Mouse (Mus musculus): ENCODE measurements at regions not wholly inside any gene's neighbourhood (a gene's known extent, or its start where the extent isn't known, plus 50 kb on each side); places are given as distances from the start of the nearest gene placed in this dataset.
"Not testable (repeated sequence)": the region's sequence is repeated elsewhere in the genome, so short reads cannot be mapped to it uniquely, and the experiment has no call there.

- not testable (repeated sequence) for H3K36me3 ChIP-seq; H3K4me3 ChIP-seq; H3K4me1 ChIP-seq (replicated peaks); H3K9ac ChIP-seq; H3K27ac ChIP-seq (replicated peaks); H3K27me3 ChIP-seq; ATAC-seq (ENCODE audit: low FRiP score, low read depth); H3K9me3 ChIP-seq; H3K4me2 ChIP-seq
- 52% methylated on average over 2 of the region's 2 CpGs for WGBS
Measured at GRCm38 (mm10) chr8:126811358-126811757, 134.3 kb downstream of the Tomm20 start.

- ATAC-seq (ENCODE audit: low FRiP score, low read depth), result no peak
- WGBS, result 96% methylated on average over 5 of the region's 5 CpGs
- Histone ChIP-seq H3K9ac (no peak overlapping the region), H3K36me3 (no peaks in the 10 kb centered on the region), H3K27me3 (no peaks in the 10 kb centered on the region), H3K9me3 (no peaks in the 10 kb centered on the region), H3K27ac (replicated peaks) (no peak overlapping the region), H3K4me2 (no peak overlapping the region), H3K4me1 (replicated peaks) (peaks cover 2% of the 10 kb centered on the region; the same call in 1 of the 2 replicates), H3K4me3 (no peak overlapping the region)
Measured at GRCm38 (mm10) chr8:126810516-126810915, 135.1 kb downstream of the Tomm20 start.

DNA sequence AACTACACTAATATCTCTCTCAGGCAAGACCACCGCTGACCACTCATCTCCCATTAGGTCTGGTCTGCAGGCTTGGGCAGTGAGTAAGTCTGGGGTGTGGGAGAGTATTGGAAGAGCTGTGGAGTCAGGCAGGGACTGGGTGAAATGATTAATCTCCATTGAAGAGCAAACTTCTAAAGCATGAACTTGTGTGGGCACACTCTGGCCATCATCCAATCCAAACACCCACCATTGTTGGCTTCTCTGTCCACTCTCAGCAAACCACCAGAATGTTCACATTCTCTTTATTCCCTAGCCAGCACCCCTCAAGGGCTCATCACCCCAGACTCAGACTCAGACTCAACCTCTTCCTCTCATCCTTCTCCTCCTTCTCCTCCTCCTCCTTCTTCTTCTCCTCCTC, 136.3 kb downstream of the Tomm20 start:
- 97% methylated on average over 1 of the region's 1 CpGs for WGBS
- ATAC-seq (ENCODE audit: low FRiP score, low read depth), result no peak
- no peak overlapping the region for H3K4me2 ChIP-seq
- H3K27ac ChIP-seq (replicated peaks), result no peak overlapping the region
- H3K27me3 ChIP-seq, result no peaks in the 10 kb centered on the region
- peaks cover 3% of the 10 kb centered on the region; the same call in 1 of the 2 replicates for H3K4me1 ChIP-seq (replicated peaks)
- no peaks in the 10 kb centered on the region for H3K9me3 ChIP-seq
- H3K4me3 ChIP-seq, result no peak overlapping the region
- H3K9ac ChIP-seq, result no peak overlapping the region
- H3K36me3 ChIP-seq, result no peaks in the 10 kb centered on the region

GRCm38 (mm10) chr8:126808496-126808895, 137.1 kb downstream of the Tomm20 start:
- Histone ChIP-seq H3K9ac (no peak overlapping the region), H3K4me2 (no peak overlapping the region), H3K4me3 (no peak overlapping the region), H3K27me3 (no peaks in the 10 kb centered on the region), H3K4me1 (replicated peaks) (peaks cover 3% of the 10 kb centered on the region; the same call in 1 of the 2 replicates), H3K27ac (replicated peaks) (no peak overlapping the region), H3K36me3 (no peaks in the 10 kb centered on the region), H3K9me3 (no peaks in the 10 kb centered on the region)
- ATAC-seq (ENCODE audit: low FRiP score, low read depth), result no peak
- 94% methylated on average over 4 of the region's 4 CpGs for WGBS

- no peak overlapping the region for H3K4me3 ChIP-seq
- H3K36me3 ChIP-seq, result no peaks in the 10 kb centered on the region
- no peak for ATAC-seq (ENCODE audit: low FRiP score, low read depth)
- H3K9me3 ChIP-seq, result no peaks in the 10 kb centered on the region
- H3K4me2 ChIP-seq, result no peak overlapping the region
- no peaks in the 10 kb centered on the region for H3K27me3 ChIP-seq
- H3K27ac ChIP-seq (replicated peaks), result no peak overlapping the region
- peaks cover 3% of the 10 kb centered on the region; the same call in 1 of the 2 replicates for H3K4me1 ChIP-seq (replicated peaks)
- 81% methylated on average over 8 of the region's 8 CpGs for WGBS
- no peak overlapping the region for H3K9ac ChIP-seq
Measured at GRCm38 (mm10) chr8:126807171-126807768, 138.4 kb downstream of the Tomm20 start.

GRCm38 (mm10) chr8:126806591-126806990, 139.1 kb downstream of the Tomm20 start:
- 97% methylated on average over 2 of the region's 2 CpGs for WGBS
- Histone ChIP-seq H3K4me1 (replicated peaks) (peaks cover 3% of the 10 kb centered on the region; the same call in 1 of the 2 replicates), H3K27ac (replicated peaks) (peak overlapping the region; percentile 45; the same call in 1 of the 2 replicates), H3K4me2 (no peak overlapping the region), H3K27me3 (no peaks in the 10 kb centered on the region), H3K9ac (no peak overlapping the region), H3K36me3 (no peaks in the 10 kb centered on the region), H3K4me3 (no peak overlapping the region), H3K9me3 (no peaks in the 10 kb centered on the region)
- no peak for ATAC-seq (ENCODE audit: low FRiP score, low read depth)

- no peaks in the 10 kb centered on the region for H3K36me3 ChIP-seq
- H3K27ac ChIP-seq (replicated peaks), result peak overlapping the region; percentile 45; the same call in 1 of the 2 replicates
- WGBS, result 87% methylated on average over 3 of the region's 3 CpGs
- peaks cover 3% of the 10 kb centered on the region; the same call in 1 of the 2 replicates for H3K4me1 ChIP-seq (replicated peaks)
- no peak overlapping the region for H3K9ac ChIP-seq
- no peak for ATAC-seq (ENCODE audit: low FRiP score, low read depth)
- no peak overlapping the region for H3K4me2 ChIP-seq
- H3K27me3 ChIP-seq, result no peaks in the 10 kb centered on the region
- H3K9me3 ChIP-seq, result no peaks in the 10 kb centered on the region
- H3K4me3 ChIP-seq, result no peak overlapping the region
Measured at GRCm38 (mm10) chr8:126806181-126806560, 139.5 kb downstream of the Tomm20 start.

DNA sequence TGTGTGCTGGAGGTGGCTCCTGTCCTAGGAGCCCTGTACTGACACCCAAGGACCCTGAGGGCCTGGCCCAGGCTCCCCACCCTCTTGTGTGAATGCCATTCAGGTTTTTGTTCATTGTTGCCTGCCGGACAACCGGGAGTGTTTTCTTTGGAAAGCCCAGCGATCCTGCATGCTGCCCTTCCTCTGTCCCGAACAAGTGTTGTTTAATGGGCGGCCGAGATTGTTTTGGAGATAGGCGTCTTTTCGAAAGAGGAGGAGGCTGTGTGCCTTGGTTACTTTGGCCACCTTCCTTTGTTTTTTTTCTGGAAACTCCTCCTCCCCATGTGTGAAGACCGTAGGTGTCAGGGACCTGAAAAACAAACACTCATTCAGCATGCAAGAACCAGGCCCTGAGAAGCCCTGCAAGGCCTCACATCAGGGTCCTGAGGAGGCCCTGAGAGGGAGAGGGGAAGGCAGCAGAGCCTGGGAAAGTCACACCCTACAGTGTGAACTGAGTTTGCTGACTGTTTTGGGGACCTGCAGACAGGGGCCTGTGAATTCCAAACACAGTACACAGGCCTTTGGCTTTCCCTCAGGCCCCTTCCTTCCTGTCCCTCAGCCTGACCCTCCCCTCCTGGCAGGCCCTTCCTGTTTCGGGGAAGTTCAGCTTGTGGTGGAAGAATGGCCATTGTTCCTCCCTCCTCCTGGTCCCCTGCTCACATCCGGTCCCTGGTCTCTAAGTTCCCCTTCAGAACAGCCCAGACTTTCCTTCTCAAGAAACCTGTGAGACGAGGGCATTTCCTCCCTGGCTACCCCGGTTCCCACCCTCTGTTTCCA, 140.1 kb downstream of the Tomm20 start:
- 54% methylated on average over 13 of the region's 13 CpGs for WGBS
- H3K9ac ChIP-seq, result no peak overlapping the region
- no peak overlapping the region for H3K4me3 ChIP-seq
- 0 out of 2 replicates have a peak, but pooled peaks have one; percentile 30 for ATAC-seq (ENCODE audit: low FRiP score, low read depth)
- H3K36me3 ChIP-seq, result no peaks in the 10 kb centered on the region
- no peak overlapping the region for H3K4me2 ChIP-seq
- H3K27ac ChIP-seq (replicated peaks), result peak overlapping the region; percentile 49; the same call in 1 of the 2 replicates
- H3K4me1 ChIP-seq (replicated peaks), result peaks cover 3% of the 10 kb centered on the region; the same call in 1 of the 2 replicates
- no peaks in the 10 kb centered on the region for H3K9me3 ChIP-seq
- no peaks in the 10 kb centered on the region for H3K27me3 ChIP-seq

DNA sequence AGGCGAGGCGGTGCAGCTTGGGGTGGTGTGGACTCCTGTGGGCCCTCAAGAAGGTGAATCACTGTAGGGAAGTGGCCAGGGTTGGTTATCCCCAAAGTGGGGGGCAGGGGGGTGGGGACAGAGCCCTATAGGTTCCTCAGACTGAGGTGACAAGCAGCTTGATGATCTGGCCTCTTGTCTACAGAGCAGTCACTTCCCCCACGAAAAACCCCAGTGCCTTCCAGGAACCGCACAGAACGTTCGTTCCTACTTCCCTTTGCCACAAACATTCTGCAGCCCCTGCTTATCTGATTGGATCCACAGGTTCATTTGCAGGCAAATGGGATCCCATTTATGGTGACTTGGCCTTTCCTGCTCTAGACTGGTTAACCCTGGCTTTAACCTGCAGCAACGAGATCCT, 141.5 kb downstream of the Tomm20 start:
- Histone ChIP-seq H3K27ac (replicated peaks) (no peak overlapping the region), H3K9ac (no peak overlapping the region), H3K27me3 (no peaks in the 10 kb centered on the region), H3K36me3 (no peaks in the 10 kb centered on the region), H3K4me2 (no peak overlapping the region), H3K4me1 (replicated peaks) (peaks cover 3% of the 10 kb centered on the region; the same call in 1 of the 2 replicates), H3K9me3 (no peaks in the 10 kb centered on the region), H3K4me3 (no peak overlapping the region)
- ATAC-seq (ENCODE audit: low FRiP score, low read depth), result no peak
- 89% methylated on average over 7 of the region's 7 CpGs for WGBS

DNA sequence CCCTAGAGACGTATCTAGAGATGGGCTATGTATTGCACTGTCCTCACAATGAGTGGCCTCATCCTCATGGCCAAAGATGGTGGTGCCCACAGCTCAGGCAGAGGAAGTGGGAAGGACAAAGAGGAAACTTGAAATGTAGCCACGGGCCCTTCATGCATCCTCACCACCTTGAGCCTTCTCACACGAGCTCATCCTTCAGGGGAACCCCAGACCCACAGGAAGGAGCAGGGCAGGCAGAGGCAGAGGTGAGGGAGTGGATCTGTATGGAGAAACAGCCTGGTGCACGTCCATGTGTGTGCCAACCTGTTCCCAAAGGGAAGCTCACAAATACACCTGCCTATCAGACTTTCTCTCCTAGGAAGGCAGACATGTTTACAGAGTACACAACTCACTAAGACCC, 143.0 kb downstream of the Tomm20 start:
- H3K4me1 ChIP-seq (replicated peaks), result peaks cover 3% of the 10 kb centered on the region; the same call in 1 of the 2 replicates
- no peaks in the 10 kb centered on the region for H3K36me3 ChIP-seq
- WGBS, result 80% methylated on average over 4 of the region's 4 CpGs
- H3K9ac ChIP-seq, result no peak overlapping the region
- no peak overlapping the region for H3K4me3 ChIP-seq
- no peak overlapping the region for H3K27ac ChIP-seq (replicated peaks)
- no peak overlapping the region for H3K4me2 ChIP-seq
- H3K27me3 ChIP-seq, result no peaks in the 10 kb centered on the region
- ATAC-seq (ENCODE audit: low FRiP score, low read depth), result no peak
- H3K9me3 ChIP-seq, result no peaks in the 10 kb centered on the region

DNA sequence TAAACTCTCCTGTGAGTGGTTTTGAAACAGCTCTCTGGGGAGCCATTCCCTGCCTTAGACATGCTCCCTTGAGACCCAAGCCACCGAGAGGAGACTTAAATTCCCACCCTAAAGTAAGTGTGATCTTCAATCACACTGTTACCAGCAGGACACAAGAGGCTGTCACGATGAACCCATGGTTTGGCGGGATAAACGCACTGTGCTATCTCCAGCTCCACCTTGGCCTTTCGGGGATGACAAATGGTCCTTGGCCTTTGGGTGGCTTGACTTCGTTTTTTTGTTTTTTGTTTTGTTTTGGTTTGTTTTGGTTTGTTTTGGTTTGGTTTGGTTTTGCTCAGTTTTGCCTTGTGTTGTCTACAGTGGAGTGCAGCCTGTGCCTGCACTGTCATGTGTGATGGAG, 144.7 kb downstream of the Tomm20 start:
- no peaks in the 10 kb centered on the region for H3K36me3 ChIP-seq
- no peak overlapping the region for H3K9ac ChIP-seq
- H3K27me3 ChIP-seq, result no peaks in the 10 kb centered on the region
- H3K9me3 ChIP-seq, result no peaks in the 10 kb centered on the region
- peaks cover 3% of the 10 kb centered on the region; the same call in 1 of the 2 replicates for H3K4me1 ChIP-seq (replicated peaks)
- no peak overlapping the region for H3K4me3 ChIP-seq
- H3K27ac ChIP-seq (replicated peaks), result no peak overlapping the region
- H3K4me2 ChIP-seq, result no peak overlapping the region
- WGBS, result 60% methylated on average over 6 of the region's 6 CpGs
- ATAC-seq (ENCODE audit: low FRiP score, low read depth), result no peak

GRCm38 (mm10) chr8:126797571-126798334, 147.9 kb downstream of the Tomm20 start:
- no peak overlapping the region for H3K9ac ChIP-seq
- no peak overlapping the region for H3K27ac ChIP-seq (replicated peaks)
- H3K4me3 ChIP-seq, result no peak overlapping the region
- no peaks in the 10 kb centered on the region for H3K27me3 ChIP-seq
- no peak for ATAC-seq (ENCODE audit: low FRiP score, low read depth)
- H3K36me3 ChIP-seq, result no peaks in the 10 kb centered on the region
- no peaks in the 10 kb centered on the region for H3K4me1 ChIP-seq (replicated peaks)
- no peaks in the 10 kb centered on the region for H3K9me3 ChIP-seq
- WGBS, result 82% methylated on average over 9 of the region's 9 CpGs
- no peak overlapping the region for H3K4me2 ChIP-seq

Data from hindbrain, embryonic 15.5 days (tissue).